Mouse (Mus musculus) macrophage (primary cell): ENCODE data around the gene Lax1. TPM values are rescaled to one million over a fixed set of nuclear protein-coding genes. Genes with fewer than 3 reads are reported as not detected.

Source experiments
- H3K27ac ChIP-seq: fragments of 350-480 bp; formaldehyde crosslinking; 2 replicates; pipeline ENCODE4 v1.9.0; 2021
- H3K36me3 ChIP-seq: fragments of 350-480 bp; formaldehyde crosslinking; 2 replicates; pipeline ENCODE4 v1.9.0; 2021; ENCODE audit errors: inconsistent target
- H3K4me3 ChIP-seq: fragments of 350-480 bp; formaldehyde crosslinking; 2 replicates; pipeline ENCODE4 v1.9.0; 2021; ENCODE audit errors: inconsistent target
- H3K79me2 ChIP-seq: fragments of 350-480 bp; formaldehyde crosslinking; 2 replicates; pipeline ENCODE4 v1.9.0; 2021; ENCODE audit errors: inconsistent target
- WGBS: methylation state at CpG from one replicate; pipeline ENCODE4 v1.1.7; 2026; ENCODE audit warnings: inconsistent platforms; ENCODE audit not compliant: missing documents; 5-methylcytosine and 5-hydroxymethylcytosine counted together
- polyA plus RNA-seq: library from polyadenylated mRNA; stranded (reverse); fragments of 250-400 nt; gene quantifications from 3 replicates; pipeline ENCODE4 v1.2.4, GENCODE M21; 2018; ENCODE audit warnings: inconsistent platforms
- total RNA-seq, 78 experiments: library from RNA; depleted of rRNA; stranded (reverse); fragments of 250-400 nt; gene quantifications; 1 replicate in 9 of 78; 2 replicates in 24 of 78; 3 replicates in 43 of 78; 4 replicates in 2 of 78; pipeline ENCODE4 v1.2.4; 2018; ENCODE audit warnings: inconsistent platforms in 56 of 78

The Lax1 gene
- total RNA-seq (2018; cell fraction: chromatin; rRNA removed) = not detected
- under 1 TPM in 1 of 26 experiments, not detected in 25; 0.11 TPM for total RNA-seq (2018; cell fraction: cytosol; rRNA removed)
- under 1 TPM in 2 of 26 experiments, not detected in 24; 0.20 to 0.48 TPM for total RNA-seq (2018; cell fraction: nucleus; rRNA removed)
- polyA plus RNA-seq = not detected in 3 replicates

GRCm38 (mm10) chr1:133689897-133690296 lies at the start of gene Lax1:
Gene Lax1, minus strand, starts transcription at chr1:133690108.
- Histone ChIP-seq H3K27ac (no peak within 1 kb of the TSS), H3K36me3 (no peaks in the 10 kb centered on the region), H3K79me2 (no peaks in the 10 kb centered on the region), H3K4me3 (no peak within 1 kb of the TSS)
- WGBS = 6% methylated on average over 6 of the region's 6 CpGs

DNA sequence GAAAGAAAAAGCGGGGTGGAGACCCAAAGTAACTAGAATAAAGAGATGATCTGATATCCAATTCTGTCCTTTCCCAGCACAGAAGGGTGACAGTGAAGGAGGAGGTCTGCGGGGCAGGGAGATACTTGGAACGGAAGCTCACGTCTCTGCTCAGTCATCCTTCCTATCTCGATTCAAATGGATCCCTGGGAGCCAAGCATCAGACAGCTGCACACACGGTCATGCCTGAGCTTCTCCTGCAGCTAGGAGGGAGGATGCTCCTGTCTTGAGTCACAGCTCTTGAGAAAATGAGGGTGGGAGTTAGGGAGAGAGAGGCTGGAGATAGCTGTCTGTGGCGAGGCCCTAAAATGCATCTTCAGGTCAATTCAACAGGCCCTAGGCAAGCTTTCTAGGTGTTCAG lies 46.8 kb upstream of the Lax1 start:
- no peaks in the 10 kb centered on the region for H3K36me3 ChIP-seq
- H3K4me3 ChIP-seq = no peak overlapping the region
- no peak overlapping the region for H3K27ac ChIP-seq
- H3K79me2 ChIP-seq = no peaks in the 10 kb centered on the region
- 93% methylated on average over 7 of the region's 7 CpGs for whole genome bisulfite sequencing

DNA sequence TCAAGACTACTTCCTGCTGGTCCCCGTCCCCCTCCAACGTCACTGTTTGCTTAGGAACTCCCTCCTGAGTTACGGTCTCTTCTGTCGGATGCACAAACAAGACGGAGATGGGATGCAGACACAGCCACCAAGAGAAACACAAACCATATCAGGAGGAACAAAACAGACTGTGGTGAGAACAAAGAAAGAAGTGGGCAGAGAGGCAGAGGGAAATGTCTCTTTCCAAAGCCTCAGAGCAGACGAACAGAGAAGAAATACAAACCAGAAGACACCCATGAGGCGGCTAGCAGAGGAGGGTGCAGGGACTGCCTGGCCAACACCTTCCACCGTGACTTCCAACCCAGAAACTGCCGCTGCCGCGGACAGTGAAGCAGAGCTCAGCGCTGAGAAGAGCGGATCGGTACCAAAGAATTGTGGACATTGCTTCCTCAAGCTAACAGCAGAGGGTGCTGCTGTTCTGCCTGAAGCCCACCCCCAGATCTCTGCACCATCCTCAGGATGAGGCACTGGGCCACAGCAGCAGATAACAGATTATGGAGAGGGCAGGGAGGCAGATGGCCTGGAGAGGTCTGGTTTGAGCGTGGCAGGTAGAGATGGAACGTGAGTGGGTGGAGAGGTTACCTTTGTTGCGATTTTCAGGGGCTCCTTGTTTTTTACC lies 46.2 kb upstream of the Lax1 start:
- 82% methylated on average over 17 of the region's 17 CpGs for WGBS
- no peaks in the 10 kb centered on the region for H3K79me2 ChIP-seq
- H3K4me3 ChIP-seq = no peak overlapping the region
- H3K36me3 ChIP-seq = no peaks in the 10 kb centered on the region
- no peak overlapping the region for H3K27ac ChIP-seq

- 96% methylated on average over 11 of the region's 11 CpGs for WGBS
- H3K4me3 ChIP-seq = no peak overlapping the region
- H3K36me3 ChIP-seq = no peaks in the 10 kb centered on the region
- H3K79me2 ChIP-seq = no peaks in the 10 kb centered on the region
- no peak overlapping the region for H3K27ac ChIP-seq
Measured at GRCm38 (mm10) chr1:133732814-133733213, 42.9 kb upstream of the Lax1 start.

GRCm38 (mm10) chr1:133728339-133728738 lies 38.4 kb upstream of the Lax1 start:
- Histone ChIP-seq H3K4me3 (no peak overlapping the region), H3K36me3 (no peaks in the 10 kb centered on the region), H3K27ac (no peak overlapping the region), H3K79me2 (no peaks in the 10 kb centered on the region)
- WGBS = 96% methylated on average over 3 of the region's 7 CpGs

DNA sequence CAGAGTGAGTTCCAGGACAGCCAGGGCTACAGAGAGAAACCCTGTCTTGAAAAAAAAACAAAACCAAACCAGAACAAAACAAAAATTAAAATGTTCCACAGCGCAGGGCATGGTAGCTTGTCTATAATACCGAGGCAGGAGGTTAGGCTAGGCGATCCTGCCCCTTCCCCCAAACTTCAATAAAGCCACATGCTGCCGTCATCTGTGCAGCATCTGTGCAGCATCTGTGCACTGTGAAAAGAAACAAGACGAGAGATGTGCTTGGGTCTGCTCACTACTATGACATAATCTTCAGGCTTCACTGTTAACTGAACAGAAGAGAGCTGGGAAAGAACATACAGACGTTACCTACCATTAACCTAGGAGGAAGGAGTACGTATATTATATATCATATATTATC lies 30.4 kb upstream of the Lax1 start:
- H3K36me3 ChIP-seq = no peaks in the 10 kb centered on the region
- no peak overlapping the region for H3K4me3 ChIP-seq
- H3K27ac ChIP-seq = no peak overlapping the region
- 97% methylated on average over 7 of the region's 7 CpGs for WGBS
- H3K79me2 ChIP-seq = no peaks in the 10 kb centered on the region

GRCm38 (mm10) chr1:133718786-133719185 lies 28.9 kb upstream of the Lax1 start:
- no peaks in the 10 kb centered on the region for H3K36me3 ChIP-seq

DNA sequence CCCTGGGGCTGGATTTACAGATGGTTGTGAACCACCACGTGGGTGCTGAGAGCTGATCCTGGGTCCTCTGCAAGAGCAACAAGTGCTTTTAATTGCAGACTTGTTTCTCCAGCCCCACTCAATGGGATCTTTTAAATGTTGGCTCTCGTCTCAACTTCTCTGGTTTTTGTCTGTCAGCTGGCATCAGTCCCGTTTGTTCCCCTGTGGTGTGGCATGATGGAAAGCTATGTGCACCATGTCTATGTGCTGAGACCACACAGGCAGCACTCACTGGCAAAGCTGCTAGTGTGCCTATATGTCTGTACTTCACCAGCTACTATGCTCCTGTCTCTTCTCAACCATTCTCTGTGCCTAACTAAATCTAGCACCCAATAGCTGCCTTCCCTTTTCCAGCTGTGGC lies 28.4 kb upstream of the Lax1 start:
- H3K27ac ChIP-seq = no peak overlapping the region
- WGBS = 86% methylated on average over 3 of the region's 3 CpGs
- no peaks in the 10 kb centered on the region for H3K79me2 ChIP-seq
- H3K36me3 ChIP-seq = no peaks in the 10 kb centered on the region
- H3K4me3 ChIP-seq = no peak overlapping the region

More at GRCm38 (mm10) chr1:133718786-133719185, 28.9 kb upstream of the Lax1 start:
- Histone ChIP-seq H3K27ac (no peak overlapping the region), H3K4me3 (no peak overlapping the region), H3K79me2 (no peaks in the 10 kb centered on the region)
- WGBS = 91% methylated on average over 8 of the region's 8 CpGs

- no peak overlapping the region for H3K27ac ChIP-seq
- H3K4me3 ChIP-seq = no peak overlapping the region
- no peaks in the 10 kb centered on the region for H3K36me3 ChIP-seq
- no peaks in the 10 kb centered on the region for H3K79me2 ChIP-seq
- 40% methylated on average over 7 of the region's 7 CpGs for WGBS
Measured at GRCm38 (mm10) chr1:133716464-133716863, 26.6 kb upstream of the Lax1 start.

GRCm38 (mm10) chr1:133715191-133715590 lies 25.3 kb upstream of the Lax1 start:
- Histone ChIP-seq H3K27ac (no peak overlapping the region), H3K79me2 (no peaks in the 10 kb centered on the region), H3K36me3 (no peaks in the 10 kb centered on the region), H3K4me3 (no peak overlapping the region)
- 100% methylated on average over 1 of the region's 1 CpGs for WGBS

GRCm38 (mm10) chr1:133713009-133713370 lies 23.1 kb upstream of the Lax1 start:
- Histone ChIP-seq H3K4me3 (no peak overlapping the region), H3K27ac (no peak overlapping the region), H3K79me2 (no peaks in the 10 kb centered on the region), H3K36me3 (no peaks in the 10 kb centered on the region)
- 62% methylated on average over 2 of the region's 2 CpGs for WGBS

DNA sequence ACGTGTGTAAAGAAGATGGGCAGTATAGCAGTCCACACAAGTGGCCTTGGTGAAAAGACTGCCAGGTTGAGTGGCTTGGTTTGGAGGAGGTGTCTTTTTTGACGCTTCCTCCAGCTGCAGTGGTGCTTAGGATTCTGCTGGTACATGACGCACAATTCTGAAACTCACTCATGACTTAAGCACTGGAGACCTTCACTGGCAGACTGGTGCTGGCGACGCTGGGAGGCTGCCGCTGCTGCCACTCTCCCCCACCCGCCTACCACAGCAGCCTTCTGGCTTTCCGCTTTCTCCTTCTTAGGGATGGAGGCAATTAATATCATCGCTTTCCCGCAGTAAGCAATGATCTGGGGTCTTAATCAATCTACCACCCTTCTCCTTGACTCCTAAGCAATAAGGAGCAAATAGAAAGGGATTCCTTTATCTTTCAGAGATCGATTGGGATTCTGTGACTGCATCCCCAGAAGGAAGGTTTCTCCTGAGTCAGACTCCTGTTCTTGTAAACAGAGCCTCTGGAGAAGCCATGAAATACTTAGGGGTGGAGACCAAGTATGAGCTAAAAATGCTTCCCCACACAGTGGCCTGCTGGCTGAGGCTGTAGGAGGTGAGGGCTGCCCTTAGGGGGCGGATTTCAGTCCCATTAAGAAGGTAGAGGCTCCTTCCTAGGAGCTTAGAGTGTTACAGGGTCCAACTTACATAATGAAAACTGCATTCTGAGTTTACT lies 22.5 kb upstream of the Lax1 start:
- no peak overlapping the region for H3K27ac ChIP-seq
- no peak overlapping the region for H3K4me3 ChIP-seq
- 93% methylated on average over 12 of the region's 12 CpGs for WGBS
- H3K36me3 ChIP-seq = no peaks in the 10 kb centered on the region
- H3K79me2 ChIP-seq = no peaks in the 10 kb centered on the region

- no peaks in the 10 kb centered on the region for H3K79me2 ChIP-seq
- 95% methylated on average over 6 of the region's 6 CpGs for WGBS
- H3K27ac ChIP-seq = no peak overlapping the region
- H3K36me3 ChIP-seq = no peaks in the 10 kb centered on the region
- H3K4me3 ChIP-seq = no peak overlapping the region
Measured at GRCm38 (mm10) chr1:133711376-133711775, 21.5 kb upstream of the Lax1 start.

DNA sequence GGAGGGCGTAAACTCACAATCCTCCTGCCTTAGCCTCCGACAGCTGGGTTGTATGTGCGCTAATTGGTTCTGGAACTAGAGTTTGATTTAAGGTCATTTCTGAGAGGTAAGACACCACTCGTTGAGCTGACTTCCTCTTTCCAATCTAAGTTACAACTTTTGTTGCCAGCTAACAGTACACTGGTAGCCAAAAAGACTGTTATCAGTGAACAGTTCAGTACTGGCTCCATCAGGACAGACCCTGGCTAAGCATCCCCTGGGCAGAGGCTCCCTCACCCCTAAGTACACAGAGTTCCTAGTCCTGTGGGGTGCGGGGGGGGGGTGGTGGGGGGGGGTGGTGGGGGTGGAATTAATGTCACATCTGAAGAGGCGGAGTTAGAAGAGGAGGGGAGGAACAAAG lies 21.0 kb upstream of the Lax1 start:
- 73% methylated on average over 4 of the region's 6 CpGs for WGBS
- Histone ChIP-seq H3K36me3 (no peaks in the 10 kb centered on the region), H3K4me3 (no peak overlapping the region)

GRCm38 (mm10) chr1:133709292-133709691 lies 19.4 kb upstream of the Lax1 start:
- WGBS = 96% methylated on average over 3 of the region's 3 CpGs
- Histone ChIP-seq H3K4me3 (no peak overlapping the region), H3K27ac (no peak overlapping the region), H3K79me2 (no peaks in the 10 kb centered on the region), H3K36me3 (no peaks in the 10 kb centered on the region)

More for the DNA sequence above, 21.0 kb upstream of the Lax1 start:
- Histone ChIP-seq H3K27ac (no peak overlapping the region), H3K79me2 (no peaks in the 10 kb centered on the region)
